In the genomic region with DNA sequence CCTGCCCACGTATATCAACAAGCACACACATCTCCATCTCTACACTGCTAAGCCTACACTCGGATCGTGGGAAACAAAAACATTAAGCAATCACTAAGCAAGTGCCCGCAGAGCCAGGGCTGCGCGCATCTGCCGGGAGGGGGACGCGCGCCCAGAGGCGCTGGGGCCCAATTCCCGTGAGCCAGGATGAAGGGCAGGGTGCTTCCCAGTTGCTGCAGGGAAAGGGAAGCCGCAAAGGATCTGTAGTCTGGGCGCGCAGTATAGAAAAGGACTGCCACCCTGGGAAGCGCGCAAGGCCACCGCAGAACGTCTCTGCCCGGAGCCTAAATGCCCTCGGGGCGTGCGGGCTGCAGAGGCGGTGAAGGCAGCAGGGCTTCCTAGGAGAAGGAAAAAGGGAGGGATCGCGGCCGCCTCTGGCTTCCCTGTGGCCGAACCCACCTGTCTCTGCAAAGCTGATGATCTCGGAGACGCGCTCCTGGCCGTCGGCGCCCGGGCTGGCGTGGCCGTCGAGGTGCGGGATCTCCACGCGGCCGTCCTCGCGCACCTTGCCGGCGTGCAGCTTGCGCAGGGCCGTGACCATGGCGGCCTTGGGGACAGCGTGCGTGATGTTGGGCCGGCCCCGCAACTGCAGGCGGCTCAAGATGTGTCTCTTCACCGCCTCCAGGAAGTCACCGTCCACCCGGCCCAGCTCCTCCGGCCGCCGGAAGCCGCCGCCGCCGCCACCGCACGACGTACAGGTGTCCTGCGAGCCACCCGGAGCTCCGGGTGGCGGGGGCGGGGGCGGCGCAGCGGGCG, we compare ENCODE assay signal across 8 mouse cellular contexts. TPM values are rescaled to one million over a fixed set of nuclear protein-coding genes. Genes with fewer than 3 reads are reported as not detected.
DNase-seq lines count a peak whose midpoint lies in the region; ATAC-seq and TF ChIP-seq lines count a peak whose summit lies in the region.

No protein-coding gene starts in this region.

- no peak for TF ChIP-seq POLR2A in thymus, adult 2 months (IDR thresholded peaks at IDR 0.05; ENCODE audit: control insufficient read depth, extremely low read depth, insufficient read depth, low read length, poor library complexity)

- H3K27ac ChIP-seq in heart, embryonic 16.5 days (ENCODE audit: low read length), result no peak overlapping the region
- H3K27ac ChIP-seq in lung, postnatal 0 days (ENCODE audit: low read length), result no peak overlapping the region
- H3K27ac ChIP-seq in thymus, adult 2 months (ENCODE audit: control insufficient read depth, insufficient read depth, low read length), result no peak overlapping the region

- ATAC-seq in heart, embryonic 16.5 days (replicated peaks; ENCODE audit: extremely low read depth, insufficient read depth, low FRiP score), result no peak
- ATAC-seq in lung, postnatal 0 days, result no peak; the same call in none of the 2 replicates

- H3K9ac ChIP-seq in heart, embryonic 16.5 days (ENCODE audit: low read length), result 0 out of 2 replicates have a peak overlapping the region, but pooled peaks have one; percentile 21
- H3K9ac ChIP-seq in lung, postnatal 0 days (replicated peaks; ENCODE audit: low read depth), result no peak overlapping the region

- peaks cover 16% of the 10 kb centered on the region for H3K4me1 ChIP-seq in heart, embryonic 16.5 days (ENCODE audit: control insufficient read depth, insufficient read depth, low read length)
- peaks cover 6% of the 10 kb centered on the region; the same call in 1 of the 2 replicates for H3K4me1 ChIP-seq in lung, postnatal 0 days (ENCODE audit: insufficient read depth, low read depth, low read length)
- no peaks in the 10 kb centered on the region; the same call in 1 of the 2 replicates for H3K4me1 ChIP-seq in thymus, adult 2 months (replicated peaks; ENCODE audit: control insufficient read depth, insufficient read depth, low read length)

- DNase-seq in adrenal gland, adult 2 months, result peak; percentile 33
- no peak for DNase-seq in adrenal gland, postnatal 36 days
- peak; percentile 30 to 36 for DNase-seq in left cerebral cortex, postnatal 25 days (ENCODE audit: low spot score in 2 of 2)
- no peak for DNase-seq in left cerebral cortex, postnatal 4 days
- no peak for DNase-seq in lung, postnatal 0 days (ENCODE audit: low spot score)
- DNase-seq in thymus, adult 2 months, result no peak
- DNase-seq in ovary, postnatal 10 days (ENCODE audit: low spot score), result no peak

- 2% methylated on average over 74 of the region's 76 CpGs for WGBS in heart, embryonic 16.5 days
- WGBS in lung, postnatal 0 days, result 3% methylated on average over 49 of the region's 76 CpGs
- 7% methylated on average over 76 of the region's 76 CpGs for WGBS in thymus, adult 2 months

- peaks cover 73% of the 10 kb centered on the region for H3K27me3 ChIP-seq in heart, embryonic 16.5 days (ENCODE audit: control insufficient read depth, insufficient read depth, low read length)
- H3K27me3 ChIP-seq in lung, postnatal 0 days (replicated peaks; ENCODE audit: insufficient read depth, low read length), result peaks cover 64% of the 10 kb centered on the region
- peaks cover 26% of the 10 kb centered on the region for H3K27me3 ChIP-seq in thymus, adult 2 months (ENCODE audit: control insufficient read depth, insufficient read depth, low read length)

- TF ChIP-seq CTCF in lung, postnatal 0 days (IDR thresholded peaks at IDR 0.05), result 0 out of 2 replicates have a peak, but pooled peaks have one; percentile 4
- TF ChIP-seq CTCF in thymus, adult 2 months (IDR thresholded peaks at IDR 0.05; ENCODE audit: borderline replicate concordance, control insufficient read depth, extremely low read depth, insufficient read depth, low read length, poor library complexity), result no peak

- H3K4me3 ChIP-seq in heart, embryonic 16.5 days (ENCODE audit: low read length), result peak overlapping the region; percentile 78
- peak overlapping the region; percentile 65 for H3K4me3 ChIP-seq in lung, postnatal 0 days (ENCODE audit: low read depth, low read length)
- no peak overlapping the region for H3K4me3 ChIP-seq in thymus, adult 2 months (ENCODE audit: control insufficient read depth, insufficient read depth, low read length)

- no peaks in the 10 kb centered on the region for H3K9me3 ChIP-seq in heart, embryonic 16.5 days (replicated peaks; ENCODE audit: control insufficient read depth, low read length)
- H3K9me3 ChIP-seq in lung, postnatal 0 days (ENCODE audit: low read length), result no peaks in the 10 kb centered on the region

- no peaks in the 10 kb centered on the region for H3K36me3 ChIP-seq in heart, embryonic 16.5 days (ENCODE audit: control insufficient read depth, insufficient read depth)
- H3K36me3 ChIP-seq in lung, postnatal 0 days (ENCODE audit: insufficient read depth, low read length), result no peaks in the 10 kb centered on the region
- H3K36me3 ChIP-seq in thymus, adult 2 months (ENCODE audit: control insufficient read depth, insufficient read depth, low read length), result no peaks in the 10 kb centered on the region

- no peak for TF ChIP-seq EP300 in lung, postnatal 0 days (IDR thresholded peaks at IDR 0.05)

- peak overlapping the region; percentile 100 for H3K4me2 ChIP-seq in heart, embryonic 16.5 days (ENCODE audit: low read depth, low read length)
- H3K4me2 ChIP-seq in lung, postnatal 0 days (replicated peaks; ENCODE audit: low read depth, low read length), result peak overlapping the region; percentile 100

- intact Hi-C loops in left cerebral cortex, postnatal 25 days (cut with DNase I), result loop anchor here (5.0 kb wide), 3 partner anchors 73 to 233 kb away; no protein-coding TSS in a partner anchor
- intact Hi-C loops in left cerebral cortex, postnatal 4 days (cut with DNase I), result loop anchor here (5.0 to 10.0 kb wide), 2 partner anchors 236 to 323 kb away; no protein-coding TSS in a partner anchor

RNA-seq across cellular contexts. Expression of a gene that starts 1.7 kb away (rescaled TPM):
- 1 to 10 TPM; 1.9 to 3.1 TPM for total RNA-seq in adrenal gland, adult 2 months (2021)
- 6.2 and 6.5 TPM in 2 replicates for polyA plus RNA-seq in adrenal gland, adult 2 months (2012; rRNA removed)
- total RNA-seq in adrenal gland, postnatal 36 days (2021), result 1 to 10 TPM; 2.2 to 2.8 TPM
- 1 to 10 TPM; 4.6 to 5.8 TPM for total RNA-seq in left cerebral cortex, postnatal 25 days (2021)
- 10 to 100 TPM; 10.6 to 11.7 TPM for total RNA-seq in left cerebral cortex, postnatal 4 days (2021)
- polyA plus RNA-seq in heart, embryonic 16.5 days (2015; fragmentation: Nextera tagmentation; extraction: Ambion mirVana), result 0.39 and 0.46 TPM in 2 replicates
- polyA plus RNA-seq in lung, postnatal 0 days (2015; fragmentation: Nextera tagmentation; extraction: Ambion mirVana), result 2.4 and 2.9 TPM in 2 replicates
- 2.5 and 3.6 TPM in 2 replicates for polyA plus RNA-seq in thymus, adult 2 months (2012; rRNA removed)

Comparison
In these comparisons a context has a peak if more than half of its experiments do, and no peak if none do; other contexts are left out.
1. DNase-seq: peak in adrenal gland, adult 2 months (single experiment) and left cerebral cortex, postnatal 25 days (2 of 2); none in adrenal gland, postnatal 36 days (0 of 2), left cerebral cortex, postnatal 4 days (single experiment), lung, postnatal 0 days (single experiment), thymus, adult 2 months (single experiment) and ovary, postnatal 10 days (single experiment).